Mouse (Mus musculus): ENCODE data around the gene Tnfaip3. TPM values are rescaled to one million over a fixed set of nuclear protein-coding genes. Genes with fewer than 3 reads are reported as not detected.

The Tnfaip3 gene
- polyA plus RNA-seq, 1 experiment from 2014 or later = 2.6 TPM

DNA sequence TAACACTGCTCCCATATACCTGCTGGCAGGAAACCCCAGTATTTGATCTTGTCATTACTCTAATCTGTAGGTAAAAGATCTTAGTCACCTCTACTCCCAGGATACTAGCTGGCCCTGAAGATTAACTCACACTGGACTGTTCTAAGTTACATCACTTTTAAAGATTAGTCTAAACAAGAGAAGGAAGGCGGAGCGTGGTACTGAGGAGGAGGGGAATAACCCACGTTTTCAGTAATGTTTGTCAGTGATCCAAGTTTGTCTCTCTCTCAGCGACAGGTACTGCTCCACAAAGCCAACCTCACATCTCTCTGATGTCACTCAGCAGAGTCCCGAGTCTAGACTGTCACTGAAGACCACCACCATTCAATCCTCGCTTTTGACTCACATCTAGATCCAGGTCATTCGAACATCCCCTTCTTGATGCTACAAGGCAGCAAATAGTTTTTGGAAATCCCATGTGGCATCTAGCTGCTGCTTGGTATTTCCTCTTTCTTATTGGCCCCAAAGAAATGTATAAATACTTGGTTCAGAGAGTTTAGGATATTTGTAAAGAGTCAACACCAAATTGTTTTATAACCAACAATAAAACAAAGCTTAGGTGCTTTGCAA lies 3.5 kb downstream of the Tnfaip3 start:
- Histone ChIP-seq H3K36me3 (peaks cover 3% of the 10 kb centered on the region; the same call in 1 of the 2 replicates), H3K4me2 (no peak overlapping the region), H3K4me1 (replicated peaks) (peaks cover 10% of the 10 kb centered on the region; the same call in 1 of the 2 replicates), H3K9me3 (no peaks in the 10 kb centered on the region), H3K27me3 (no peaks in the 10 kb centered on the region), H3K27ac (replicated peaks) (no peak overlapping the region), H3K4me3 (no peak overlapping the region), H3K9ac (no peak overlapping the region)
- WGBS = 88% methylated on average over 7 of the region's 7 CpGs
- ATAC-seq (ENCODE audit: low FRiP score, low read depth) = no peak

DNA sequence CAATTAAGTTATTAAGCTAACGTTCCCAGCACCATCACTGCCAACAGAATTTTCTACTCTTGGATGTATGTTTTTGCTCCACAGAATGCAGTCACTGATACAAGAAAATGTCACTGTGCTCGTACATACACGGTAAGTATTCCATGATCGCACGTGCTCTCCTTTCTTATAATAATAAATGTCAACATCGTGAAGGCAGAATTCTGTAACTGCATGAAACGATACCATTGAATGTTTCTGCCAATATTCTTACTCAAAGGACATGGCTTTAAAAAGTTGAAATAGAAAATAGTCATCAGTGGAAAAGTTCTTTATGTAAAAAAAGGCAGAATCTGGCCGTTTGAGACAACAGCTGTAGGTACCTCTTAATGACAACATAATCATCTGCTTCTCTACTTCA lies 5.0 kb downstream of the Tnfaip3 start:
- Histone ChIP-seq H3K9ac (no peak overlapping the region), H3K4me1 (replicated peaks) (peaks cover 10% of the 10 kb centered on the region; the same call in 1 of the 2 replicates), H3K36me3 (peaks cover 7% of the 10 kb centered on the region), H3K27ac (replicated peaks) (no peak overlapping the region), H3K4me2 (no peak overlapping the region), H3K9me3 (no peaks in the 10 kb centered on the region), H3K4me3 (no peak overlapping the region), H3K27me3 (no peaks in the 10 kb centered on the region)
- no peak for ATAC-seq (ENCODE audit: low FRiP score, low read depth)
- WGBS = 89% methylated on average over 8 of the region's 8 CpGs

DNA sequence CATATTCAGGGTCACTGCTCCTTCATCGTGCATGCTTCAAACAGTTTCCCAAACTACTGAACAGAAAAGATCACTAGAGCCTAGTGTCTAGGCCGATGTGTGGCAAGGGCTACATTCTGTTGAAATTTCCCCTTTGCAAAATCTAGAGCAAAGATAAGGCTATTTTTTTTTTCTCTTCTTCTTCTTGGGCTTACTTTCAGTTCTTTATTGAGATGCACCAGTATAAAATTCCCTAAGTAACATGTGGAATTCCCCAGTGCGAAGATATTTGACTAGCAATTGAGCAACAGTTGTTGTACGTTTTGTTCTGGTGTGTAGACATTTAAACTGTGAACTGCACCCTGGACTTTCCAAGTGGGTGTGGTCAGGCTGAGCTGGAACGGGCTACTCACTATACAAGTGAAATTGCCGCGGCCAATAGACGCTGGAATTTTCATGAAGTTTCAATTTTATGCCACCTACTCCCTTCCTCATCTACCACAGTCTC lies 6.2 kb downstream of the Tnfaip3 start:
- 80% methylated on average over 8 of the region's 8 CpGs for WGBS
- no peak overlapping the region for H3K4me2 ChIP-seq
- H3K4me3 ChIP-seq = no peak overlapping the region
- ATAC-seq (ENCODE audit: low FRiP score, low read depth) = no peak
- H3K9me3 ChIP-seq = no peaks in the 10 kb centered on the region
- peaks cover 16% of the 10 kb centered on the region for H3K36me3 ChIP-seq
- H3K9ac ChIP-seq = no peak overlapping the region
- peaks cover 7% of the 10 kb centered on the region; the same call in 1 of the 2 replicates for H3K4me1 ChIP-seq (replicated peaks)
- H3K27ac ChIP-seq (replicated peaks) = no peak overlapping the region
- no peaks in the 10 kb centered on the region for H3K27me3 ChIP-seq

DNA sequence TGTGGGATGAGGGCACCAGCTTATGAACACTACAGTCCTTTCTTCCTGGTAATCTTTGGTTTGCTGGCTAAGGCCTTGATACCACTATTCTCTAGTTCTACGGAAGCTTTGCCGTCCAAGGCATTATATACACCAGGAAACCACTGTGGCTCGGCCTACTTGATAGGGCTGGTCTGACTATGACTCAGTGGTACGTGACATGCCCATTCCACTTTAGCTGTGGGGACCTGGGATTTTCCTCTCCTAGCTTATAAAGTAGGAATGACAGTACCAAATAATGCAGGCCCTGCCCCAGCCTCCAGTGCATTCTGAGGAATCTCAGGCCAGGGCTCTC lies 6.9 kb downstream of the Tnfaip3 start:
- Histone ChIP-seq H3K36me3 (peaks cover 16% of the 10 kb centered on the region), H3K27ac (replicated peaks) (no peak overlapping the region), H3K4me2 (no peak overlapping the region), H3K9ac (no peak overlapping the region), H3K4me1 (replicated peaks) (0 out of 2 replicates have a peak, but pooled peaks cover 3% of the 10 kb centered on the region), H3K9me3 (no peaks in the 10 kb centered on the region), H3K27me3 (no peaks in the 10 kb centered on the region), H3K4me3 (no peak overlapping the region)
- 96% methylated on average over 4 of the region's 4 CpGs for WGBS
- ATAC-seq (ENCODE audit: low FRiP score, low read depth) = no peak

DNA sequence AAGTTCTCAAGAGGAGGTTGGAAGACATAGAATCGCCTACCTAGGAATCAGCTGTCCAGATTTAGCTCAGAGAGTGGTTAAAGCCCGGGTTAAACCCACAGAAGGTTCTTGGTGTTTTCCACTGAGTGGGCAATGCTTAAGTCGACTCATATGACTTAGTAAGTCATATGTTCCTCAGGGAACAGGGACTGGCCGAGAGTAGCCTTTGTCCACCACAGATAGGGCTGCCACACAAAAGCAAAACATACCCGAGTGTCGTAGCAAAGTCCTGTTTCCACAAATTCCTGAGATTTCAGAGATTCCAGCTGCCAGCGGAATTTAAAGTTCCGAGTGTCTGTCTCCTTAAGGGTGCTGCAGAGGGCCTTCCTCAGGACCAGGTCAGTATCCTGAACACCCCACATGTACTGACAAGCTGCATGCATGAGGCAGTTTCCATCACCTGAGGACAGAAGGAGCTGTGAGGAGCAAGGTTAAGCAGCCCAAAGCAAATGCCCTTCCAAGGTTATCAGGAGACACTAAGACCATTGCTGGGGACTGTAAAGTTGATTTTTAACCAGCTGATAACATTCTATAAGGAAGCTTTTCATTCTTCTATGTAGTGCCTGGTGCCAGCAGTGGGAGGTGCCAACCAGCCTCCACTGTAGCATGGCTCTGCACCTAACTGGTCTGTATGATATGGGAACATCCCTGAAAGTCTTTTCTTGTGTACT lies 7.4 kb downstream of the Tnfaip3 start:
- no peaks in the 10 kb centered on the region for H3K27me3 ChIP-seq
- H3K9me3 ChIP-seq = no peaks in the 10 kb centered on the region
- no peaks in the 10 kb centered on the region for H3K4me1 ChIP-seq (replicated peaks)
- H3K27ac ChIP-seq (replicated peaks) = no peak overlapping the region
- ATAC-seq (ENCODE audit: low FRiP score, low read depth) = no peak
- WGBS = 82% methylated on average over 8 of the region's 8 CpGs
- no peak overlapping the region for H3K4me3 ChIP-seq
- no peak overlapping the region for H3K4me2 ChIP-seq
- H3K36me3 ChIP-seq = peaks cover 16% of the 10 kb centered on the region
- H3K9ac ChIP-seq = no peak overlapping the region

DNA sequence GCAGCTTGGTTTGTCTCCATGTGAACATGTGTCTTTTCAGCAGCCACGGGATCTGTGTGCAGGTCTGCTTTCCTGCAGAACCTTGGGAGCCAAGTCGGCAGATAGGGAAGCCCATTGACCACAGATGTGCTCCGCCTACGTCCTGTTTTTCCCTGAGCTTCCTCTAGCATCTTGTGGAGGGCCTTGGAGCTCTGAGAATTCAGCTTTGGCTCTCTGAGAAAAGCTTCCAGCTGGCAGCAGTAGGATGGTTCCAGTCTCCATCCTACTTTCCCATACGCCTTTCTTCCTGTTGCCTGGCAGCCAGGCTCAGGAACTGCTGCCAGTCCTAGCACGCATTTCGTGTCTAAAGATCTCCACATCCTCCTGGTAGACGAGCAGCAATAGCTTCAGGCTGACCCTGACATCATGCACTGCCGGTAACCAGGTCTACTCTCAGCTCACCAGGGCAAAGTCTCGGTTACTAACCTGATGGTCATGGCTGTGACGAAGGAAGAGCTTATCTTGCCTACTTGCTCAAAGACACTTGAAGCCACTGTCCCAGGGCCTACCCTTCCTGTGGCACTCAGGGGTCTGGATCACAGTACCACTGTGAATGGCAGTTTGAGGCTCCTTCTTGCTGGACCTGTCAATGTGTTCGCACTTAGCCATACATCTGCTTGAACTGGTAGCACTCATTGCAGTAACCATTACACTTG lies 13.2 kb downstream of the Tnfaip3 start:
- Histone ChIP-seq H3K27ac (replicated peaks) (no peak overlapping the region), H3K9ac (no peak overlapping the region), H3K4me1 (replicated peaks) (no peaks in the 10 kb centered on the region), H3K36me3 (peaks cover 26% of the 10 kb centered on the region), H3K9me3 (no peaks in the 10 kb centered on the region), H3K4me2 (no peak overlapping the region), H3K4me3 (no peak overlapping the region), H3K27me3 (no peaks in the 10 kb centered on the region)
- 88% methylated on average over 12 of the region's 12 CpGs for WGBS
- ATAC-seq (ENCODE audit: low FRiP score, low read depth) = no peak

DNA sequence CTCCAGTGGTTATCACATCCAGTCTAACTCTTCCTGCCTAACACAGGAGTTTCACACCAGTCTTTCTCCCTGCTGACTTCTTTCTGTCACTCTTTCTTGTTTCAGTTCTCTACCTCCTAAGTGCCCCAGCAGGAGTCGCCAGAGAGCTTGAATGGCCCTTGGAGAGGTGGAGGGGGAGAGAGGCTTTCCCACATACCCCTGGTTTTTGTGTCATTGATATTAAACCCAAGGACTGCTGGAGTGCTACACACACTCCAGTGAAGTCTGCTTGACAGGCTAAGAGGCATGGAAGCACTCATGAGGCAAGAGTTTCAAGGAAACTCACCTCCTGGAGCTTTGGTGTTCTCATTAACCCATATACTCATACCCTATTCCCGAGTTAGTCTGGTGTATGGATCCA lies 16.0 kb downstream of the Tnfaip3 start:
- Histone ChIP-seq H3K4me1 (replicated peaks) (no peaks in the 10 kb centered on the region), H3K4me3 (no peak overlapping the region), H3K27me3 (no peaks in the 10 kb centered on the region), H3K36me3 (peaks cover 12% of the 10 kb centered on the region), H3K4me2 (no peak overlapping the region), H3K9me3 (no peaks in the 10 kb centered on the region), H3K27ac (replicated peaks) (no peak overlapping the region), H3K9ac (no peak overlapping the region)
- whole genome bisulfite sequencing = 77% methylated on average over 2 of the region's 2 CpGs
- ATAC-seq (ENCODE audit: low FRiP score, low read depth) = no peak

DNA sequence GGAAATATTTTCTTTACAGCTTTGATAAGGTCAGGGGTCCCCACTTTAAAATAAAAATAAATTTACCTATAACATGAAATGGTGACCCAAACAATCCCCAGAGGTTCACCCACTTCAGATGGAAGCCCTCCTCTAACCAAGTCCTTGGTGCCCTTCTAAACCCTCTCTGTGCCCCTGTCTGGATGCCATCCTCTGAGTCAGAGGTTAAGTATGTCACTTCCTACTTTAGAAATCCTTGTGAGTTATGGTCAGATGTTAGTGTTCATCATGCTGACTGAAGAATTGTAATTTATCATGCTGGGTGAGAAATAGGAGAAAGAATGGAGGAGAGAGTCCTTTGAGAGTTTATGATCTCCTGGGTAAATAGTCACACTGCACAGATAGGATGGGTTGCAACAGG lies 19.1 kb downstream of the Tnfaip3 start:
- Histone ChIP-seq H3K27ac (replicated peaks) (no peak overlapping the region), H3K4me1 (replicated peaks) (no peaks in the 10 kb centered on the region), H3K27me3 (no peaks in the 10 kb centered on the region), H3K9me3 (no peaks in the 10 kb centered on the region), H3K4me2 (no peak overlapping the region), H3K9ac (no peak overlapping the region), H3K36me3 (no peaks in the 10 kb centered on the region), H3K4me3 (no peak overlapping the region)
- ATAC-seq (ENCODE audit: low FRiP score, low read depth) = no peak

DNA sequence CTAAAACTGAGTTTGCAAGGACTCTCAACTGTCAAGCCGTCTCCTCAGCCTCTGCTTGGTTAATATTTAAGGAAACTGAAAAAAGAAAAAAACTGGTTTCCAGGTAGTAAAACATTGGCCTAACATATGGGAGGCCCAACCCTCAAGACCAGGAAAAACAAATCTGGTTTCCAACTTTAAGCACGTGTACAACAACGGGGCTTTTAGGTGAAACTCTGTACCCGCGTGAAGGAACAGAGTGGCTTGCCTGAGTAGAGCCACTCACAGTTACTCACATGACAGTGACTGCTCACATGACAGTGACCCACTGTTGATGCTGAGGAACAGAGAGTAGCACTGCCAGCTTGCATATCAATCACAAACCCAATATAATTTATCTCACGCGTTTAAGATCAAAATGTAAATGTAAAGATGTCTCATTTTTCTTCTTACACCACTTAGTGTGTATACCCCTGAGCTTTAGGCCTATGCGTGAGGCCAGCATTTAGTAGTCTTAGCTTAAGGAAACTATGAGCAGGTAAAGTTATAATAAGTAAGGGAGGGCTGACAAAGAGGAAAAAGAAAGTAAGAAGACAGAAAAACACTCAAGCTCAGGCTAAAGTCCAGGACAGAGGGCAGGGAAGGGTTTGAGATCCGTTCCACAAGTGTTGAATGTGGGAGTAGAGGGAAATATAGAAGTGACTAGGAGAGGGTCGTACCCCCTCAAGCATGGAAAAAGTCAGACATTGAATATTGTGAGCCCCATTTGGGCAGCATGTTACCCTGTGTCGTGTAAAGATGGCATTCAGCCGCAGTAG lies 19.8 kb downstream of the Tnfaip3 start:
- Histone ChIP-seq H3K4me3 (no peak overlapping the region), H3K9me3 (no peaks in the 10 kb centered on the region), H3K27me3 (no peaks in the 10 kb centered on the region), H3K9ac (no peak overlapping the region), H3K4me1 (replicated peaks) (no peaks in the 10 kb centered on the region), H3K27ac (replicated peaks) (no peak overlapping the region), H3K4me2 (no peak overlapping the region), H3K36me3 (no peaks in the 10 kb centered on the region)
- 92% methylated on average over 12 of the region's 12 CpGs for WGBS
- ATAC-seq (ENCODE audit: low FRiP score, low read depth) = no peak

DNA sequence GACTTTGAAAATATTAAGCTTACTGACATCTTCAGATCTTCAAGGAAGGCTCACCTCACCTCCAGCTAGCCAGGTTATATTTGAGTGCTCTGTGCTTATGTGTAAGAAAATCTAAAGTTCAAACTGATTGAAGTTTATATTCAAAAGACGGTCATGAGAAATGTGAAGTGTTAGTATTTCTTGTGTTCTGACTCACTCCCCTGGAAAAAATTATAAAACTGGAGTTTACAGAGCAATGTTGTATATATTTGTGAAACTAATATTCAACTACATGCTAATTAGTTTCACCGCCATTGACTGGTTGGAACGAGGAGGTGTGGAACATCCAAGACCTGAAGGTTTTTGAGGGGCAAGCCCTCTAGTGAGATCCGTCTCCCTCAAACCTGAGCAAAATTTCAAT lies 22.5 kb downstream of the Tnfaip3 start:
- WGBS = 97% methylated on average over 4 of the region's 4 CpGs
- H3K27me3 ChIP-seq = no peaks in the 10 kb centered on the region
- H3K4me2 ChIP-seq = no peak overlapping the region
- no peak overlapping the region for H3K27ac ChIP-seq (replicated peaks)
- H3K36me3 ChIP-seq = no peaks in the 10 kb centered on the region
- no peak overlapping the region for H3K4me3 ChIP-seq
- no peaks in the 10 kb centered on the region for H3K9me3 ChIP-seq
- no peak overlapping the region for H3K9ac ChIP-seq
- ATAC-seq (ENCODE audit: low FRiP score, low read depth) = no peak
- no peaks in the 10 kb centered on the region for H3K4me1 ChIP-seq (replicated peaks)

DNA sequence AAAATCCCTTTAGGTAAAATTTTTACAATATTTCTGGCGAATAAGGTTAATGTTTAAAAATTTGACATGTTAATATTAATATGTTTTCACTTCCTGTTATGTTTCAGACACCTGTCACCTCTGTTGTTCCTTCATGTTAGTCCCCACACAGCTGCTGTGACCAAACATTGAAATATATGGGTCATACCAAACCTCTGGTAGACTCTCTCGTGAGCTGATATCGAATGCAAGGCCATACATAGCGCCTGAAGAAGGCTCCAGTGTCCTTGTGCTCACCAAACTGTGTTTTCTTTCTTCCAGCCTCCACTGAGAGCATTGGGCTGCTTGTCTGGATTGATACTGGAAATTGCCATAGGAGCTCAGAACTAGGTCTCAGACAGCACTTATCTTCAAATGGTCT lies 24.4 kb downstream of the Tnfaip3 start:
- Histone ChIP-seq H3K27ac (replicated peaks) (no peak overlapping the region), H3K4me2 (no peak overlapping the region), H3K36me3 (no peaks in the 10 kb centered on the region), H3K27me3 (no peaks in the 10 kb centered on the region), H3K4me3 (no peak overlapping the region), H3K9me3 (no peaks in the 10 kb centered on the region), H3K4me1 (replicated peaks) (no peaks in the 10 kb centered on the region), H3K9ac (no peak overlapping the region)
- ATAC-seq (ENCODE audit: low FRiP score, low read depth) = no peak
- WGBS = 94% methylated on average over 4 of the region's 4 CpGs

DNA sequence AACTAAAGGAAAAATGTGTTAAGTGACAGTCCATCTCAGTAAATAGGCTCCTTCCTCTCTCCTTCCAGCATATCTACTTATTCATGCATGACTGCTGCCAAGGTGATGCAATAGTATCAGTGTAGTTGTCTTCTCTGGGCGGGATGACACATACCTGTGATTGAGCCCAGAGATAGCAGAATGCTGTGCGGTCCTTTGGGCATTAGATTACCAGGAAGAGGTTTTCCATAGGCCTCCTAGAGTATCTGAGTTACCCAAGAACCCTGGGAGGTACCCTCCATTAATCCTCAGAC lies 27.6 kb downstream of the Tnfaip3 start:
- no peaks in the 10 kb centered on the region for H3K4me1 ChIP-seq (replicated peaks)
- H3K9me3 ChIP-seq = no peaks in the 10 kb centered on the region
- no peak for ATAC-seq (ENCODE audit: low FRiP score, low read depth)
- WGBS = 84% methylated on average over 2 of the region's 2 CpGs
- no peaks in the 10 kb centered on the region for H3K27me3 ChIP-seq
- H3K9ac ChIP-seq = no peak overlapping the region
- H3K36me3 ChIP-seq = no peaks in the 10 kb centered on the region
- H3K27ac ChIP-seq (replicated peaks) = no peak overlapping the region
- no peak overlapping the region for H3K4me2 ChIP-seq
- H3K4me3 ChIP-seq = no peak overlapping the region
